Mouse (Mus musculus) bone marrow macrophage, adult 2 months (primary cell): ENCODE measurements at regions not wholly inside any gene's neighbourhood (a gene's known extent, or its start where the extent isn't known, plus 50 kb on each side); places are given as distances from the start of the nearest gene placed in this dataset.

Source experiments
- CTCF ChIP-seq: IDR thresholded peaks from 2 replicates; pipeline ENCODE4 v1.5.1; 2012; ENCODE audit warnings: low read depth, mild to moderate bottlenecking, low read length, moderate library complexity
- POLR2A ChIP-seq: IDR thresholded peaks from 2 replicates; pipeline ENCODE4 v1.6.1; 2012; ENCODE audit warnings: mild to moderate bottlenecking, low read depth, low read length, borderline replicate concordance

- TF ChIP-seq CTCF, result no peak
- no peak for TF ChIP-seq POLR2A
Measured at GRCm38 (mm10) chr3:120810527-120810926, 361.0 kb downstream of the Rwdd3 start.
